Mouse (Mus musculus) kidney, postnatal 0 days (tissue): Measurements from ENCODE around the gene Gad1. TPM values are rescaled to one million over a fixed set of nuclear protein-coding genes. Genes with fewer than 3 reads are reported as not detected.
A peak's percentile ranks its signal among the peaks of the same experiment; 100 is the strongest.

Experiments
- ATAC-seq: fragments of 200-750 bp; cut with Nextera tagmentation; replicated peaks from 2 replicates; pipeline ENCODE4 v1.8.0; 2017; ENCODE audit warnings: low read depth, moderate number of reproducible peaks, moderate TSS enrichment, moderate library complexity; ENCODE audit not compliant: low FRiP score
- DNase-seq: peaks from one replicate; pipeline ENCODE4 v3.0.0-alpha.2; 2016; ENCODE audit warnings: low spot score
- H3K27ac ChIP-seq: fragments of 300-500 bp; sonication (generic); 2 replicates; pipeline ENCODE4 v1.5.1; 2014; ENCODE audit warnings: mild to moderate bottlenecking
- H3K27me3 ChIP-seq: fragments of 300-500 bp; sonication (generic); 2 replicates; pipeline ENCODE4 v1.6.1; 2014; ENCODE audit warnings: low read length, mixed read lengths; ENCODE audit not compliant: insufficient read depth
- H3K36me3 ChIP-seq: fragments of 300-500 bp; sonication (generic); 2 replicates; pipeline ENCODE4 v1.6.1; 2014; ENCODE audit warnings: low read length, mixed read lengths; ENCODE audit not compliant: insufficient read depth
- H3K4me1 ChIP-seq: fragments of 300-500 bp; sonication (generic); replicated peaks from 2 replicates; pipeline ENCODE4 v1.6.1; 2014; ENCODE audit warnings: antibody characterized with exemption, low read length, mixed read lengths; ENCODE audit not compliant: insufficient read depth
- H3K4me2 ChIP-seq: fragments of 300-500 bp; sonication (generic); 2 replicates; pipeline ENCODE4 v1.6.1; 2014; ENCODE audit warnings: mild to moderate bottlenecking, low read length, moderate library complexity, mixed read lengths
- H3K4me3 ChIP-seq: fragments of 300-500 bp; sonication (generic); replicated peaks from 2 replicates; pipeline ENCODE4 v1.5.1; 2014; ENCODE audit warnings: low read depth, low read length
- H3K9ac ChIP-seq: fragments of 300-500 bp; sonication (generic); 2 replicates; pipeline ENCODE4 v1.6.1; 2014; ENCODE audit warnings: low read depth, low read length
- H3K9me3 ChIP-seq: fragments of 300-500 bp; sonication (generic); replicated peaks from 2 replicates; pipeline ENCODE4 v1.6.1; 2016; ENCODE audit warnings: low read length, inconsistent platforms, mixed read lengths
- CTCF ChIP-seq: IDR thresholded peaks from 2 replicates; pipeline ENCODE4 v1.5.1; 2016; ENCODE audit warnings: antibody characterized with exemption, low read depth, mild to moderate bottlenecking, moderate library complexity
- WGBS: fragments of 180-500 bp; shearing (Covaris S2); extraction: QIAGEN DNeasy Blood & Tissue Kit; methylation state at CpG from one replicate; pipeline ENCODE4 v1.1.7; 2014; 5-methylcytosine and 5-hydroxymethylcytosine counted together
- polyA plus RNA-seq: library from polyadenylated mRNA; unstranded; fragments of >200 nt; fragmentation: Nextera tagmentation; extraction: Ambion mirVana; gene quantifications from 2 replicates; pipeline ENCODE4 v1.2.1, GENCODE M21; 2015

Gad1 gene
- polyA plus RNA-seq, 1 experiment from 2014 or later, result 0.25 TPM

DNA sequence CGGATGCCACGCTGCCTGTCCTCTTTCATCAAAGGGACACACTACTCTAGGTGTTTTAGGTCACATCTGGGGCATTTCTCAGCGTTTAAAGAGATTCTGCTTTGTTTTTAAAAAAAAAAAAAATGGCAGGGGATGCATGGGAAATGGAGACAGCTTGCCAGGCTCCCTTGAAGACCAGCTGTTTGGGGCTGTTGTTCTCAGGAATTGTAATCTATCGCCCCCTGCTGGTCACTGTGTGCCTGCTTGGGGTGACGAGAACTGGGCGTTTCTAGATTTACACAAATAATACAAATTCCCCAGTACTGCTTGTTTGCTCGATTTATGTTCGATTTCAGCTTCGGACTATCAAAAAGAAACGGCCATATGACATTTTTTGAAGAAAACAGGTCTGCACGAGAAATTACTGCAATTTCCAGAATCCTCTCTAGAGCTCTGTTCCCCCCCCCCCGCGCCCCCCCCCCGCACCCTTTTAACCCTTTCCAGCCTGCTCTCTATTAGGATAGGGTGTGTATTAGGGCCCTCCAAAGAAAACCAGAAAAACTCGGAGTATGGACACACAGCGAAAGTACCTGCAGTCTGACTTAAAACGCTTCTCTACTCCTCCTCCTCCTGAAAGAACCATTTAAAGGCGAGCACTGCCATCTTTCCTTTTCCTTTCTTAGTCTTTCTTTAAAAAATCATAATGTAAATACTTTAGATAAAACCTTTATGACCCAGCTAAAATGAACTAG, 5.4 kb downstream of the Gad1 start:
- Histone ChIP-seq H3K9ac (no peak overlapping the region), H3K4me1 (0 out of 2 replicates have a peak, but pooled peaks cover 8% of the 10 kb centered on the region), H3K9me3 (no peaks in the 10 kb centered on the region), H3K4me2 (no peak overlapping the region), H3K36me3 (no peaks in the 10 kb centered on the region), H3K4me3 (no peak overlapping the region), H3K27me3 (peaks cover 44% of the 10 kb centered on the region), H3K27ac (no peak overlapping the region)
- ATAC-seq (no peak), DNase-seq (peak; percentile 95)
- 7% methylated on average over 15 of the region's 18 CpGs for WGBS
- TF ChIP-seq CTCF, result peak; percentile 88

DNA sequence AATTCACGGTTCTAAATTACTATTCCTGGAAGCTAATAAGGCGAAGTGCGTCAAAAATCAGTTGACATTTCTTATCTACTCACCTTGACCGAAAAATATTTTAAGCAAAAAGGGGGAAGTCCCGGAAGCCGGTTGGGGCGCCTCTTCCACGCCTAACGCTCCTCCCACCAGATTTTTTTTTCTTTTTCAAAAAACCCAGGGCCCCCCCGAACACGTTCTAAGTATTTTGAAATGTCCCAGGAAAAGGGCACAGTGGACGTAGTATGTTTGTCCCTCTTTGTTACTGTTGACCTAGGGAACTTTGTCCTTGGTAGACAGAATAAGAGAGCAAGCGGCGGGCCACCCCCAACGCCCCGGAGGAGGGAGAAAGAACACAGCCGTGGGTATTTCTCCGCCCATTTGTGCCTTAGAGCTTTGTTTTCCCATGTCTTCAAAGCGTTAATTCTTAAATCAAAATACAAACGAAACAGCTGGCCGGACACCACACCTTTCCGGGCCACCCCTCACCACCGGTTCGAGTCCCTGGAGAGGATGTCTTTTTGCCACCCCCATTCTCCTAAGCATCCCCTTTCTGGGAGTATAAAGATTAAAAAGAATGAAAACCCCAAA, 6.1 kb downstream of the Gad1 start:
- Histone ChIP-seq H3K27me3 (peaks cover 50% of the 10 kb centered on the region), H3K9ac (no peak overlapping the region), H3K4me1 (0 out of 2 replicates have a peak, but pooled peaks cover 11% of the 10 kb centered on the region), H3K36me3 (no peaks in the 10 kb centered on the region), H3K4me3 (no peak overlapping the region), H3K27ac (no peak overlapping the region), H3K4me2 (no peak overlapping the region), H3K9me3 (no peaks in the 10 kb centered on the region)
- no peak for TF ChIP-seq CTCF
- WGBS, result 12% methylated on average over 24 of the region's 24 CpGs
- DNase-seq, result no peak
- no peak for ATAC-seq

DNA sequence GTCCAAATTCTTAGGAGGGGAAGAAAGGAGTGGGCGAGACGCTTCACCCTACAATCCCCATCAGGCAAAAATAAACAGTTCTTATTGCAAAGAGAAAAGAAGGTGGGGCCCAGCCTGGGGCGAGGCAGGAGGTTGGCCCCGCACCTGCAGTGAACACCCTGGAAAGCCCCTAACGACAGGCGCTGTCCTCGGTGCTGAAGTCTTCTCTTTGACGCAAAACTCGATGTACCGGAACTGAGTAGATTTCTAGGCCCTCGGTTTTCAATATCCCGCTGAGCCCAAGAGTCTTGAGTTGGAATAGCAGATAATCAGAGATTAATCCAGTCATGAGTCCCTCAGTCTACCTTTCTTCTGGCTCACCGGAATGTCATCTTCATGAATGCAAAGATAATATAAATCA, 6.6 kb downstream of the Gad1 start:
- TF ChIP-seq CTCF, result 0 out of 2 replicates have a peak, but pooled peaks have one; percentile 9
- Histone ChIP-seq H3K4me1 (0 out of 2 replicates have a peak, but pooled peaks cover 11% of the 10 kb centered on the region), H3K27ac (no peak overlapping the region), H3K4me3 (no peak overlapping the region), H3K9me3 (no peaks in the 10 kb centered on the region), H3K27me3 (peaks cover 56% of the 10 kb centered on the region), H3K9ac (no peak overlapping the region), H3K4me2 (no peak overlapping the region), H3K36me3 (no peaks in the 10 kb centered on the region)
- 3% methylated on average over 13 of the region's 13 CpGs for WGBS
- ATAC-seq (no peak), DNase-seq (peak; percentile 87)

DNA sequence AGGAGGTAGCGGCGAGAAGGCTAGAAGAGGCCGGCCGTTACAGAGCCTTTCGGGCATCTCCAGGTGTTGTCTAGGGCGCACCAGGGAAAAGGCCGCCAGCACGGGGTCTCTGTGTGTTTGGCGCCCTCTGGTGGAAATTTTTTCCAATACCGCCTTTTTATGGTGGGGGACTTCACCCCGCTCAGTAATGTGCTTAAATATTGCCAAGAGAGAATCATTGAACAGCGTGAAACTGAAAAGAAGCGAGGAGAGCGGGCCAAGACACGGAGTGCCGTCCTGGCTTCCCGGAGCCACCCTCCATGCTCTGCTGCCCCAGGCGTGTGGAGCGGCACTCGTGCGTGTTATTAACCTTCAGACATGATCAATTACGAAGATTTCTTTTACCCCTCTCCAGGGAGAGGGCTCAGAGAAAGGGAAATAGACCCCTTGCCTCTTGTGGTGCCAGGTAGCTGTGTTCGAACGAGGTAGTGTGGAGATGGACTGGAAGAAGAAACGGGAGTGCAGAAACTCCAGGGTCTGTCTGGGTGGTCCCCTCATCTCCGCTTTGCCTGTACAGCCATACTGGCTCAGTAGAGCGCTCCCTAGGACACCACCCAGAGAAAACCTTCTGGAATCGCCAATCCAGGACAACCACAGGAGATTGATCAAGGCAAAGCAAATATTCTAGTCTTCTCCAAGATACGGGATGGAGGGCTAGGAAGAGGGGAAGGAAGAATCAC, 8.4 kb downstream of the Gad1 start:
- ATAC-seq (no peak), DNase-seq (peak; percentile 66)
- H3K27ac ChIP-seq, result no peak overlapping the region
- WGBS, result 1% methylated on average over 29 of the region's 29 CpGs
- no peak overlapping the region for H3K9ac ChIP-seq
- H3K4me3 ChIP-seq, result 0 out of 2 replicates have a peak overlapping the region, but pooled peaks have one; percentile 28
- H3K27me3 ChIP-seq, result peaks cover 72% of the 10 kb centered on the region
- peaks cover 11% of the 10 kb centered on the region for H3K4me1 ChIP-seq
- H3K4me2 ChIP-seq, result no peak overlapping the region; the same call in 1 of the 2 replicates
- H3K36me3 ChIP-seq, result no peaks in the 10 kb centered on the region
- peak; percentile 73 for TF ChIP-seq CTCF
- H3K9me3 ChIP-seq, result no peaks in the 10 kb centered on the region

DNA sequence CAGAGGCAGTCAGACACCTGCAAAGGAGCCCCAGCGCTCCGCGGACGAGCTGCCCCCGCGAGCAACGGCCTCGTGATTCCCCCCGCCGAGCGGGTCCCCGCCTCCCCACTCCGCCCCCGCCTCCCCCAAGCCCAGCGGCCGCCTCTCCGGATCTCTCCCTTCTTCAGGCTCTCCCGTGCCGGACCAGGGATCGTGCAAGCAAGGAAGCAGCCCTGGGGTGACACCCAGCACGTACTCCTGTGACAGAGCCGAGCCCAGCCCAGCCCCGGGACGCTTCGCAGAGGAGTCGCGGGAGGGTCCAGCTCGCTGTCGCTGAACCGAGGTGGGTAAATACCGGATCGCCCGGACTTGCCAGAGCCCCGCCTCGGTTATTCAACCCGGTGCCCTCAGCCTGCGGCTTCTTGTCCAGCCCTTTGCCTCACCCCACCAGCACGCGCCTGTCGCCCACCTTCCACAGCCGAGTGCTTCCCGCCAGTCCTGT, 9.2 kb downstream of the Gad1 start:
- Histone ChIP-seq H3K9ac (0 out of 2 replicates have a peak overlapping the region, but pooled peaks have one; percentile 27), H3K4me1 (peaks cover 15% of the 10 kb centered on the region), H3K4me3 (peak overlapping the region; percentile 28), H3K4me2 (peak overlapping the region; percentile 53), H3K9me3 (no peaks in the 10 kb centered on the region), H3K27ac (no peak overlapping the region), H3K36me3 (no peaks in the 10 kb centered on the region), H3K27me3 (peaks cover 80% of the 10 kb centered on the region)
- DNase-seq, result no peak
- under 1% methylated on average over 41 of the region's 42 CpGs for WGBS
- no peak for ATAC-seq
- no peak for TF ChIP-seq CTCF

DNA sequence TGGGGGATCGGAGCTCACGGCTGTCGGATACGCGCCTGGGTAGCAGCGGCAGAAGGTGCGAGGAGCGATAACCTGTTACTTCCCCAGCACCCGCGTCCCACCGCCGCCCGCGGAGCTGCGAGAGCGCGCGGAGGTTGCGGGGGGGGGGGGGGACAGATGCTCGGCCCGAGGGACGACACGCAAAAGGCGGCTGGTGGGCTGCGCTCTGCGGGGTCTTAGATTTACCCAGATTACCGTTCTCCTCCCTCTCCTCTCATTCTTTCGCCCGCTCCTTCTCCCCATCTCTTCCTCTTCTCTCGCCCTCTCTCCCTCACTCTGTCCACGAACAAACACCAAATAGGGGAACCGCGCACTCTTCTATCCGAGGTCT, 9.7 kb downstream of the Gad1 start:
- Histone ChIP-seq H3K27me3 (peaks cover 86% of the 10 kb centered on the region), H3K9ac (no peak overlapping the region), H3K27ac (no peak overlapping the region), H3K4me1 (peaks cover 20% of the 10 kb centered on the region), H3K9me3 (no peaks in the 10 kb centered on the region), H3K36me3 (no peaks in the 10 kb centered on the region), H3K4me3 (peak overlapping the region; percentile 28), H3K4me2 (peak overlapping the region; percentile 53)
- DNase-seq, result no peak
- WGBS, result under 1% methylated on average over 28 of the region's 34 CpGs
- no peak for TF ChIP-seq CTCF
- ATAC-seq, result no peak
